Mouse (Mus musculus): ENCODE results near the gene Iqch.
A peak's percentile ranks its signal among the peaks of the same experiment; 100 is the strongest.
"Not testable (repeated sequence)": the region's sequence is repeated elsewhere in the genome, so short reads cannot be mapped to it uniquely, and the experiment has no call there.

Gene Iqch

GRCm38 (mm10) chr9:63568314-63568713 lies 34.0 kb downstream of the Iqch start:
- DNase-seq (ENCODE audit: low spot score) = no peak

- DNase-seq (ENCODE audit: low spot score) = no peak
Observed at GRCm38 (mm10) chr9:63563436-63563835, 38.9 kb downstream of the Iqch start.

GRCm38 (mm10) chr9:63561931-63562330 lies 40.4 kb downstream of the Iqch start:
- no peak for DNase-seq (ENCODE audit: low spot score)

- DNase-seq (ENCODE audit: low spot score) = no peak
Observed at GRCm38 (mm10) chr9:63556933-63557332, 45.4 kb downstream of the Iqch start.

- DNase-seq (ENCODE audit: low spot score) = no peak
Observed at GRCm38 (mm10) chr9:63556316-63556715, 46.0 kb downstream of the Iqch start.

GRCm38 (mm10) chr9:63555460-63555990 lies 46.8 kb downstream of the Iqch start:
- DNase-seq (ENCODE audit: low spot score) = no peak

GRCm38 (mm10) chr9:63553628-63554027 lies 48.7 kb downstream of the Iqch start:
- DNase-seq (ENCODE audit: low spot score) = no peak

- not testable (repeated sequence) for DNase-seq (ENCODE audit: low spot score)
Observed at GRCm38 (mm10) chr9:63550701-63551100, 51.6 kb downstream of the Iqch start.

GRCm38 (mm10) chr9:63548966-63549365 lies 53.3 kb downstream of the Iqch start:
- DNase-seq (ENCODE audit: low spot score) = no peak

- DNase-seq (ENCODE audit: low spot score) = no peak
Observed at GRCm38 (mm10) chr9:63541926-63542325, 60.4 kb downstream of the Iqch start.

- DNase-seq (ENCODE audit: low spot score) = no peak
Observed at GRCm38 (mm10) chr9:63541301-63541700, 61.0 kb downstream of the Iqch start.

GRCm38 (mm10) chr9:63537489-63537888 lies 64.8 kb downstream of the Iqch start:
- DNase-seq (ENCODE audit: low spot score) = no peak

GRCm38 (mm10) chr9:63535042-63535441 lies 67.3 kb downstream of the Iqch start:
- peak; percentile 70 for DNase-seq (ENCODE audit: low spot score)

GRCm38 (mm10) chr9:63534371-63534780 lies 67.9 kb downstream of the Iqch start:
- peak; percentile 43 for DNase-seq (ENCODE audit: low spot score)

GRCm38 (mm10) chr9:63532966-63533711 lies 69.2 kb downstream of the Iqch start:
- no peak for DNase-seq (ENCODE audit: low spot score)

GRCm38 (mm10) chr9:63523937-63524253 lies 78.4 kb downstream of the Iqch start:
- peak; percentile 45 for DNase-seq (ENCODE audit: low spot score)

GRCm38 (mm10) chr9:63523251-63523936 lies 78.9 kb downstream of the Iqch start:
- no peak for DNase-seq (ENCODE audit: low spot score)

GRCm38 (mm10) chr9:63512851-63513250 lies 89.4 kb downstream of the Iqch start:
- DNase-seq (ENCODE audit: low spot score) = no peak

- no peak for DNase-seq (ENCODE audit: low spot score)
Observed at GRCm38 (mm10) chr9:63511034-63511433, 91.3 kb downstream of the Iqch start.

GRCm38 (mm10) chr9:63507110-63507509 lies 95.2 kb downstream of the Iqch start:
- DNase-seq (ENCODE audit: low spot score) = no peak

GRCm38 (mm10) chr9:63503890-63504289 lies 98.4 kb downstream of the Iqch start:
- no peak for DNase-seq (ENCODE audit: low spot score)

- DNase-seq (ENCODE audit: low spot score) = no peak
Observed at GRCm38 (mm10) chr9:63501516-63501915, 100.8 kb downstream of the Iqch start.

GRCm38 (mm10) chr9:63499912-63500311 lies 102.4 kb downstream of the Iqch start:
- DNase-seq (ENCODE audit: low spot score) = no peak
